Mouse (Mus musculus) liver, embryonic 16.5 days (tissue): ENCODE results near the gene Gm10715. TPM values are rescaled to one million over a fixed set of nuclear protein-coding genes. Genes with fewer than 3 reads are reported as not detected.
"Not testable (repeated sequence)": the region's sequence is repeated elsewhere in the genome, so short reads cannot be mapped to it uniquely, and the experiment has no call there.

Experiments used
- ATAC-seq: fragments of 200-750 bp; cut with Nextera tagmentation; 2 replicates; pipeline ENCODE4 v1.8.0; 2017; ENCODE audit warnings: low read depth, mild to moderate bottlenecking, moderate number of reproducible peaks, moderate library complexity
- H3K27ac ChIP-seq: fragments of 300-500 bp; sonication (generic); 2 replicates; pipeline ENCODE4 v1.5.1; 2014; ENCODE audit warnings: mild to moderate bottlenecking, low read length
- H3K27me3 ChIP-seq: fragments of 300-500 bp; sonication (generic); 2 replicates; pipeline ENCODE4 v1.6.1; 2014; ENCODE audit warnings: low read depth, low read length, mixed read lengths; ENCODE audit not compliant: control insufficient read depth, insufficient read depth
- H3K36me3 ChIP-seq: fragments of 300-500 bp; sonication (generic); 2 replicates; pipeline ENCODE4 v1.6.1; 2014; ENCODE audit warnings: mild to moderate bottlenecking; ENCODE audit not compliant: control insufficient read depth, insufficient read depth
- H3K4me1 ChIP-seq: fragments of 300-500 bp; sonication (generic); 2 replicates; pipeline ENCODE4 v1.6.1; 2014; ENCODE audit warnings: low read depth, low read length, mixed read lengths; ENCODE audit not compliant: control insufficient read depth
- H3K4me2 ChIP-seq: fragments of 300-500 bp; sonication (generic); 2 replicates; pipeline ENCODE4 v1.6.1; 2014; ENCODE audit warnings: low read depth, low read length, mixed read lengths
- H3K4me3 ChIP-seq: fragments of 300-500 bp; sonication (generic); 2 replicates; pipeline ENCODE4 v1.5.1; 2014; ENCODE audit warnings: low read depth, mild to moderate bottlenecking, low read length
- H3K9ac ChIP-seq: fragments of 300-500 bp; sonication (generic); 2 replicates; pipeline ENCODE4 v1.6.1; 2014; ENCODE audit warnings: low read depth, low read length
- H3K9me3 ChIP-seq: fragments of 300-500 bp; sonication (generic); replicated peaks from 2 replicates; pipeline ENCODE4 v1.6.1; 2016; ENCODE audit warnings: low read length; ENCODE audit not compliant: control insufficient read depth
- WGBS: fragments of 180-500 bp; shearing (Covaris S2); extraction: QIAGEN DNeasy Blood & Tissue Kit; methylation state at CpG from one replicate; pipeline ENCODE4 v1.1.7; 2014; ENCODE audit not compliant: insufficient replicate concordance; 5-methylcytosine and 5-hydroxymethylcytosine counted together
- microRNA-seq: library from miRNA; unstranded; fragments of <30 nt; microRNA quantifications from one replicate; pipeline ENCODE4, GENCODE M21; 2016
- polyA plus RNA-seq: library from polyadenylated mRNA; unstranded; fragments of >200 nt; fragmentation: Nextera tagmentation; extraction: Ambion mirVana; gene quantifications from 2 replicates; pipeline ENCODE4 v1.2.1, GENCODE M21; 2015

The Gm10715 gene
- polyA plus RNA-seq, 1 experiment from 2014 or later = not detected

- not testable (repeated sequence) for H3K4me3 ChIP-seq, H3K9ac ChIP-seq, H3K4me1 ChIP-seq, H3K4me2 ChIP-seq, H3K27me3 ChIP-seq, H3K9me3 ChIP-seq, H3K36me3 ChIP-seq, H3K27ac ChIP-seq, ATAC-seq
- WGBS = 48% methylated on average over 2 of the region's 10 CpGs
These were observed 5.9 kb upstream of the Gm10715 start for GRCm38 (mm10) chr9:3030677-3031318.

GRCm38 (mm10) chr9:3034299-3034698 lies 2.4 kb upstream of the Gm10715 start, which contains the start of gene Gm17535:
Gene Gm17535, plus strand, starts transcription at chr9:3034599.
- H3K4me3 ChIP-seq, H3K4me2 ChIP-seq, H3K27me3 ChIP-seq, H3K36me3 ChIP-seq, H3K4me1 ChIP-seq, ATAC-seq, H3K9me3 ChIP-seq, H3K27ac ChIP-seq, H3K9ac ChIP-seq: not testable (repeated sequence)
- no CpG with 5 or more reads among the region's 8 CpGs for WGBS

- H3K4me2 ChIP-seq, H3K9ac ChIP-seq, ATAC-seq, H3K27me3 ChIP-seq, H3K4me3 ChIP-seq, H3K4me1 ChIP-seq, H3K9me3 ChIP-seq, H3K27ac ChIP-seq, H3K36me3 ChIP-seq: not testable (repeated sequence)
- WGBS = 47% methylated on average over 4 of the region's 4 CpGs
These were observed 1.5 kb downstream of the Gm10715 start for GRCm38 (mm10) chr9:3038161-3038560.

Small RNAs within 50 kb of the gene (microRNA-seq; reads per million reads assigned to microRNA genes)
- not detected for gene Mir101c

Other genes starting within 250 kb of the Gm10715 start
- not detected in 2 replicates for gene Gm10722, start 36.0 kb upstream of the Gm10715 start, polyA plus RNA-seq
- gene Gm11168, start 33.5 kb upstream of the Gm10715 start, polyA plus RNA-seq = not detected in 2 replicates
- gene Gm10721, start 23.7 kb upstream of the Gm10715 start, polyA plus RNA-seq = not detected in 2 replicates
- not detected in 2 replicates for gene Gm10720, start 21.2 kb upstream of the Gm10715 start, polyA plus RNA-seq
- not detected in 2 replicates for gene Gm10719, start 19.5 kb upstream of the Gm10715 start, polyA plus RNA-seq
- gene Gm10718, start 13.3 kb upstream of the Gm10715 start, polyA plus RNA-seq = not detected in 2 replicates
- not detected in 2 replicates for gene Gm10717, start 11.5 kb upstream of the Gm10715 start, polyA plus RNA-seq
- not detected in 2 replicates for gene Gm17535, start 2.3 kb upstream of the Gm10715 start, polyA plus RNA-seq